ENCODE assay signal across 11 mouse cellular contexts in the genomic region with DNA sequence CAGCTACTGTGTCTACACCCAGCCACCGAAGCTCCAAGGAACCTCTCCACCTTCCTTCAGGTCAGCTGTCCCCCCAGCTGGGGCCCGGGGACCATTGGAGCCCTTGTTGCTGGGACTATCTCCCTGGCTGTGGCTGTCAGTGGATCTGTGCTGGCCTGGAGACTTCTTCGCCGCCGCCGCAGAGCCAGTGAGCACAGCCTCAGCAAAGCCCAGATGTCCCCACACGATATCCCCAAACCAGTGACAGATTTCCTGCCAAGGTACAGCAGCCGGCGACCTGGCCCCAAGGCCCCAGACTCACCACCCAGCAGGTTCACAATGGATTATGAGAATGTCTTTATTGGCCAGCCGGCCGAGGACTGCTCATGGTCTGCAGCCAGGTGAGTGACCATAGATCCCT. TPM values are rescaled to one million over a fixed set of nuclear protein-coding genes. Genes with fewer than 3 reads are reported as not detected.
DNase-seq lines count a peak whose midpoint lies in the region; ATAC-seq and TF ChIP-seq lines count a peak whose summit lies in the region.
"Had no signal": no experiment of that assay in that cellular context is flagged by ENCODE, and none has a peak within 500 bp of the region (broad histone marks: within the 10 kb centered on the region; RNA-seq: fewer than 3 reads in every experiment).

No protein-coding gene starts in this region.

- H3K4me3 ChIP-seq in hindbrain, embryonic 10.5 days, result no peak overlapping the region; the same call in 1 of the 2 replicates
- H3K4me3 ChIP-seq in hindbrain, embryonic 12.5 days, result no peak overlapping the region
- H3K4me3 ChIP-seq in G1E (ENCODE audit: low read depth, low read length), result peak overlapping the region; percentile 64; the same call in 1 of the 2 replicates
- H3K4me3 ChIP-seq: neural tube, embryonic 13.5 days had no signal

- DNase-seq in hindbrain, embryonic 10.5 days (ENCODE audit: low spot score), result no peak
- DNase-seq in 416B (ENCODE audit: low read depth) (peak; percentile 41), G1E (ENCODE audit: low spot score) (no peak), liver (peak; percentile 58)
- DNase-seq in adrenal gland, postnatal 25 days, result no peak
- no peak for DNase-seq in retina, embryonic 14.5 days (ENCODE audit: low spot score)
- no peak for DNase-seq in cerebellum, adult 11 months
- DNase-seq: cerebellum, adult 8-10 months had no signal

- no peak overlapping the region; the same call in 1 of the 2 replicates for H3K9ac ChIP-seq in hindbrain, embryonic 12.5 days
- H3K9ac ChIP-seq: neural tube, embryonic 13.5 days had no signal

- no peak overlapping the region for H3K4me2 ChIP-seq in hindbrain, embryonic 12.5 days (replicated peaks)
- H3K4me2 ChIP-seq: neural tube, embryonic 13.5 days had no signal

- H3K27me3 ChIP-seq in hindbrain, embryonic 10.5 days (ENCODE audit: insufficient read depth, poor library complexity, severe bottlenecking), result peaks cover 32% of the 10 kb centered on the region
- peaks cover 23% of the 10 kb centered on the region for H3K27me3 ChIP-seq in hindbrain, embryonic 12.5 days
- H3K27me3 ChIP-seq in G1E (ENCODE audit: insufficient read depth, low read length), result no peaks in the 10 kb centered on the region

- no peaks in the 10 kb centered on the region for H3K36me3 ChIP-seq in hindbrain, embryonic 10.5 days
- no peaks in the 10 kb centered on the region for H3K36me3 ChIP-seq in hindbrain, embryonic 12.5 days
- no peaks in the 10 kb centered on the region for H3K36me3 ChIP-seq in G1E (replicated peaks)
- H3K36me3 ChIP-seq: neural tube, embryonic 13.5 days had no signal

- WGBS in hindbrain, embryonic 10.5 days, result 85% methylated on average over 11 of the region's 11 CpGs
- WGBS in hindbrain, embryonic 12.5 days, result 81% methylated on average over 11 of the region's 11 CpGs

- ATAC-seq in hindbrain, embryonic 12.5 days (ENCODE audit: low FRiP score), result no peak
- 0 out of 2 replicates have a peak, but pooled peaks have one; percentile 2 for ATAC-seq in G1E (ENCODE audit: extremely low read depth, insufficient number of reproducible peaks, low FRiP score, poor library complexity, severe bottlenecking)

- H3K4me1 ChIP-seq in hindbrain, embryonic 10.5 days (replicated peaks), result peaks cover 39% of the 10 kb centered on the region
- H3K4me1 ChIP-seq in hindbrain, embryonic 12.5 days, result peaks cover 16% of the 10 kb centered on the region
- peaks cover 78% of the 10 kb centered on the region for H3K4me1 ChIP-seq in G1E (ENCODE audit: insufficient read depth, low read depth, low read length)
- H3K4me1 ChIP-seq: neural tube, embryonic 13.5 days had no signal

- TF ChIP-seq CTCF in G1E (IDR thresholded peaks at IDR 0.05; ENCODE audit: low read depth, low read length), result no peak

- H3K27ac ChIP-seq in hindbrain, embryonic 10.5 days, result peak overlapping the region; percentile 64
- H3K27ac ChIP-seq in hindbrain, embryonic 12.5 days, result no peak overlapping the region
- H3K27ac ChIP-seq: neural tube, embryonic 13.5 days had no signal

- no peaks in the 10 kb centered on the region for H3K9me3 ChIP-seq in hindbrain, embryonic 10.5 days
- H3K9me3 ChIP-seq in hindbrain, embryonic 12.5 days (replicated peaks), result no peaks in the 10 kb centered on the region
- no peaks in the 10 kb centered on the region for H3K9me3 ChIP-seq in G1E (replicated peaks)
- H3K9me3 ChIP-seq: neural tube, embryonic 13.5 days had no signal

RNA-seq across cellular contexts. Expression of a gene that starts 2.0 kb away (rescaled TPM):
- 1.1 and 1.6 TPM in 2 replicates for polyA plus RNA-seq in hindbrain, embryonic 10.5 days (2016; fragmentation: Nextera tagmentation; extraction: Ambion mirVana)
- 0.79 and 1.1 TPM in 2 replicates for polyA plus RNA-seq in hindbrain, embryonic 12.5 days (2016; fragmentation: Nextera tagmentation; extraction: Ambion mirVana)
- total RNA-seq in G1E (2014; fragmentation: Nextera tagmentation) (1.3 and 2.6 TPM in 2 replicates), G1E (2017) (1.2 and 1.6 TPM in 2 replicates)
- polyA plus RNA-seq in G1E (2012), result 1.6 and 1.7 TPM in 2 replicates
- total RNA-seq in adrenal gland, postnatal 25 days (2021), result 1.0 and 2.2 TPM in 2 replicates

RNA-seq across cellular contexts. Expression of a gene that starts 9.3 kb away (rescaled TPM):
- 84.4 and 117 TPM in 2 replicates for polyA plus RNA-seq in hindbrain, embryonic 10.5 days (2016; fragmentation: Nextera tagmentation; extraction: Ambion mirVana)
- 141 and 143 TPM in 2 replicates for polyA plus RNA-seq in hindbrain, embryonic 12.5 days (2016; fragmentation: Nextera tagmentation; extraction: Ambion mirVana)
- total RNA-seq in G1E (2014; fragmentation: Nextera tagmentation) (21.7 and 31.0 TPM in 2 replicates), G1E (2017) (51.7 and 114 TPM in 2 replicates)
- 606 and 1,025 TPM in 2 replicates for polyA plus RNA-seq in G1E (2012)
- 82.0 and 88.2 TPM in 2 replicates for total RNA-seq in adrenal gland, postnatal 25 days (2021)

RNA-seq across cellular contexts. Expression of a gene that starts 14.3 kb away (rescaled TPM):
- polyA plus RNA-seq in hindbrain, embryonic 10.5 days (2016; fragmentation: Nextera tagmentation; extraction: Ambion mirVana), result not detected in 2 replicates
- 0.15 and 0.17 TPM in 2 replicates for polyA plus RNA-seq in hindbrain, embryonic 12.5 days (2016; fragmentation: Nextera tagmentation; extraction: Ambion mirVana)
- total RNA-seq in G1E (2014; fragmentation: Nextera tagmentation) (not detected in 2 replicates), G1E (2017) (not detected in 2 replicates)
- 0.03 and 0.06 TPM in 2 replicates for polyA plus RNA-seq in G1E (2012)
- total RNA-seq in adrenal gland, postnatal 25 days (2021), result 2.2 and 5.7 TPM in 2 replicates
- total RNA-seq: layer of hippocampus, postnatal 14 days had no signal
- polyA plus RNA-seq: neural tube, embryonic 13.5 days had no signal

RNA-seq across cellular contexts. Expression of a gene that starts 23.8 kb away (rescaled TPM):
- polyA plus RNA-seq in hindbrain, embryonic 10.5 days (2016; fragmentation: Nextera tagmentation; extraction: Ambion mirVana), result 158 and 159 TPM in 2 replicates
- polyA plus RNA-seq in hindbrain, embryonic 12.5 days (2016; fragmentation: Nextera tagmentation; extraction: Ambion mirVana), result 128 and 138 TPM in 2 replicates
- total RNA-seq in G1E (2014; fragmentation: Nextera tagmentation) (22.9 and 24.4 TPM in 2 replicates), G1E (2017) (35.8 and 36.8 TPM in 2 replicates)
- polyA plus RNA-seq in G1E (2012), result 141 and 157 TPM in 2 replicates
- 89.7 and 101 TPM in 2 replicates for total RNA-seq in adrenal gland, postnatal 25 days (2021)

RNA-seq across cellular contexts. Expression of a gene that starts 42.2 kb away (rescaled TPM):
- polyA plus RNA-seq in hindbrain, embryonic 10.5 days (2016; fragmentation: Nextera tagmentation; extraction: Ambion mirVana), result 87.4 and 141 TPM in 2 replicates
- polyA plus RNA-seq in hindbrain, embryonic 12.5 days (2016; fragmentation: Nextera tagmentation; extraction: Ambion mirVana), result 101 and 125 TPM in 2 replicates
- total RNA-seq in G1E (2014; fragmentation: Nextera tagmentation), result 16.6 and 23.1 TPM in 2 replicates
- total RNA-seq in G1E (2017), result 9.4 and 9.5 TPM in 2 replicates
- 3.1 and 3.3 TPM in 2 replicates for polyA plus RNA-seq in G1E (2012)
- total RNA-seq in adrenal gland, postnatal 25 days (2021), result 98.1 and 129 TPM in 2 replicates

Comparison
In these comparisons a context has a peak if more than half of its experiments do, and no peak if none do; other contexts are left out.
1. DNase-seq: peak in 416B (single experiment) and liver (single experiment); none in hindbrain, embryonic 10.5 days (single experiment), G1E (single experiment), adrenal gland, postnatal 25 days (single experiment), retina, embryonic 14.5 days (single experiment) and cerebellum, adult 11 months (single experiment).